Mouse (Mus musculus) cerebellum, postnatal 25 days (tissue): ENCODE data around the gene Cuta.
A peak's percentile ranks its signal among the peaks of the same experiment; 100 is the strongest.
"Not testable (repeated sequence)": the region's sequence is repeated elsewhere in the genome, so short reads cannot be mapped to it uniquely, and the experiment has no call there.

ENCODE experiments used
- DNase-seq, 2 experiments: peaks; one replicate each; pipeline ENCODE4 v3.0.0; 2021; ENCODE audit warnings: mixed read lengths in 2 of 2

Cuta gene

DNA sequence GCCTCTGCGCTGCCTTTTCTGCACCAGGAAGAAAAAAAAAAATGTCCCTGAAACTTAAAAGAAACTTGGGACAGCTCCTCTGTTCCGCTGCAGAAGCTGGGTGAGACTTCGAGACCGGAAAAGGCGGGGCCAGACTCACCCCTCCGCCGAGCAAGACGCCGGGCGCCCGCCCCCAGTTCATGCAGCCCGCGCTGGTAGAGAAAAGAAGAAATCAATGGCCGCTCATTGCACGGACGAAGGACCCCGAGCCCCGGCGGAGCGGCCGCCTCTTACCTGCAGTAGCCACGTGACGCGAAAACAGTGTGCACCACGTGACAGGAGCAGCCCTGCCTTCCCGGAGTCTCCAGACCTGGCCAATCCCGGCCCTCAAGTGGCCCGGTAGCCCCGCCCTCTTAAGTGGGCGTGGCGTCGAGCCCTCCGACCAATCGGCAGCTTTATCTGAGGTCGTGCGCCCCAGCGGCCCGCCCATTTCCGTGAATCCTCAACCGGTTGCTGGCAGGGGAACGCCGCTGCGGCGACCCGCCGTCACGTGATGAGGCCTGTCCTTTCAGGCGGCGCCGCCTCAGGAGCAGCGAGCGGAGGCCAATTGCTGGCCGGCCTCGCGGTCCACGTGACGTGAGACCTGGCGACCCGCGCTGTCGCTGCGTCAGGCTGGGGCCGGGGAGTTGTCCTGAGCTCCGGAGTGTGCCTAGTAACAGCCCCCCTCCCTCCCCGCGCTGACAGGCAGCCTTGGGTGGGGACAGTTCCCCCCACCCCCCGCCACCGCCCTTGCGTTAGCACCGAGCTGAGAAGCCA lies at the start of gene Cuta:
Cuta (minus strand) TSS at position 392 of the 795 bp plus-strand sequence.
- peak; percentile 99 to 100 for DNase-seq

DNA sequence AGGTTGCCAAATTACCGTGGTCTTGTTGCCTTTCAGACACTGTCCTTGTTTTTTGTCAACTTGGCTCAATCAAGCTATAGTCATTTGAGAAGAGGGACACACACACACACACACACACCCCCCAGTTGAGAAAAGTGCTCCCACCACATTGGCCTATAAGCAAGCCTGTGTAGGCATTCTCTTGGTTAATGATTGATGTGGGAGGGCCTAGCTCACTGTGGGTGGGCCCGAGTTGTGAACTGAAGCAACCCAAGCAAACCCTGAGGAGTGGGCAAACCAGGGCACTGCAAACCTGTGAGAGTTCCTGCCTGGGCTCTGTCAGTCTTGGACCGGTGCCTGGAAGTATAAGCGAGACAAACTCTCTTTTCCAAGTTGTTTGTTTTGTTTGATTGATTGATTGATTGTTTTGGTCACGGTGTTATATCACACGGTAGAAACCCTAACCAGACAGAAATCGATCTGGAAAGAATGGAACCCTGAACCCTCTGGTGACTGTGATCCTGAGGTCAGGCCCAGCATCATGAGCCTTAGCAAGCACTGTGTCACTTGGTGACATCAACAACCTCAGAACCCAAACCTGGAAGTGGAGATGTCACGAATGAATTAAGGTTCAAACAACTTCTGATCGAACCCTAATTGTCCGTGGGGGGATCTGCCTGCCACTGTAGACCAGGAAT lies 46.3 kb upstream of the Cuta start:
- no peak for DNase-seq

DNA sequence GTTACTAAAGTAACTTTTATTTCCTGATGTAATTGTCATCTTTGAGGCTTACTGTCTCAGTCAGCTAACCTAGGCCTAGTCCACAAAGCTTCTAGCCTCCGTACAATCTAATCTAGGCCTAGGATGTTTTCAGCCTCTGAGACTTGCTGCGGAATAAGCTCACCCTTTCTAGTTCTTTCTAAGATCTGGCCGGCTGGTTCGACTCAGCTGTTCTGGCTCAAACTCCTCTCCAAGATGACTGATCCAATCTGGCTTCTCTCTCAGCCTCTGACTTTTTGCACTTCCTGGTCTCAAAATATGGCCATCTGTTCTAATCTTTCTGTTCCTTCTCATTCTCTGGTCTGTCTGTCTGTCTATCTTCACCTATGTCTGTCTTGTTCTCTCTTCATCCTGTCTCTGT lies 44.0 kb upstream of the Cuta start:
- DNase-seq, result no peak

DNA sequence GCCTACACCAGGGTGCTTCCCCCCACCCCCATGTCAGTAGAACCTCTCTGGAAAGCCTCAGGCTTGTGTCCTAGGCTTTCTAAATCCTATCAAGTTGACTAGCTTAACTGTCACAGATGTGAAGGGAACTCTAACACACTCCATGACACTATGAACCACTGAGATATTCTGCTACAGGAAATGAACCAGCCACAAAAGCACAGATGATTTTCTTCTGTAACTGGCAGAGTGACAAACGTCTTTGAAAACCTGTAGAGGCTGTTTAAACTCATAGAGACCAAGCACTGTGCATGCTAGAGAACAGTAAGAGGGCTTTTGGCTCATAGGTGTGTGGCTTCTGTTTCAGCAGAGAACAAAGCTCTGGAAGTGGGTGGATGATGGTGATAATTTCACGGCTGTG lies 41.7 kb upstream of the Cuta start:
- DNase-seq, result no peak

DNA sequence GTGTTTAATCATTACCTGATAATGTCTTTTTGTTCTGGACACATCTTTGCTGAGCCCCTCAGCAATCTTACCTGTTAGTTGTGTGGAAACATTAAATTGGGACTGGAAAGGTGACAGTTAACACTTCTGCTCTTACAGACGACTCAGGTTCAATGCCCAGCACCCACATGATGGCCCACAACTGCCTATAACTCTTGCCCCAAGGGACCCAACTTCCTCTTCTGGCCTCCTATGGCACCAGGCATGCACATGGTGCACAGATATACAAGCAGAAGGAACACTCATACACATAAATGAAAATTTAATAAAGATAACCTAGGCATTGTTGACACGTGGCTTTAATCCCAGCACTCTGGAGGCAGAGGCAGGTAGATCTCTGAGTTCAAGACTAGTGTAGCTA lies 40.1 kb upstream of the Cuta start:
- DNase-seq, result no peak

DNA sequence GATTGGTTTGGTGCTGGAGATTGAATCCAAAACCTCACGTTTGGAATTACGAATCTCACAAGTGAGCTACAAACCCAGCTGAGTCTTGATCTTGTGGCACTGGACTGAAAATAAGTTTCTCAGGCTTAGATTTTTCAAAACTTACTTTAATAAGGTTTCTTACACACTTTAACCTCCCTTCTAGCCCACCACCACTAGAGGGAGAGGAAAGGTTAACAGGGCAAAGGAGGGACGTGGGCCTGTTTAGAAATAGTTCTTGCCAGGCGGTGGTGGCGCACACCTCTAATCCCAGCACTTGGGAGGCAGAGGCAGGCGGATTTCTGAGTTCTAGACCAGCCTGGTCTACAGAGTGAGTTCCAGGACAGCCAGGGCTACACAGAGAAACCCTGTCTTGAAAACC lies 38.0 kb upstream of the Cuta start:
- DNase-seq, result not testable (repeated sequence)

GRCm38 (mm10) chr17:26975415-26975814 lies 36.0 kb upstream of the Cuta start:
- DNase-seq, result no peak

GRCm38 (mm10) chr17:26974547-26974946 lies 35.2 kb upstream of the Cuta start:
- DNase-seq, result no peak

GRCm38 (mm10) chr17:26972703-26973574 lies 33.6 kb upstream of the Cuta start, which contains the start of gene Zbtb9:
TSS of gene Zbtb9 (plus strand) at chr17:26973167.
- DNase-seq, result peak; percentile 97 to 98

- no peak for DNase-seq
Observed at GRCm38 (mm10) chr17:26972107-26972506, 32.7 kb upstream of the Cuta start.

- DNase-seq, result no peak
Observed at GRCm38 (mm10) chr17:26971247-26971905, 32.0 kb upstream of the Cuta start.

GRCm38 (mm10) chr17:26970221-26970620 lies 30.9 kb upstream of the Cuta start:
- no peak for DNase-seq

GRCm38 (mm10) chr17:26969257-26969656 lies 29.9 kb upstream of the Cuta start:
- no peak for DNase-seq

- no peak for DNase-seq
Observed at GRCm38 (mm10) chr17:26968200-26968611, 28.8 kb upstream of the Cuta start.

DNA sequence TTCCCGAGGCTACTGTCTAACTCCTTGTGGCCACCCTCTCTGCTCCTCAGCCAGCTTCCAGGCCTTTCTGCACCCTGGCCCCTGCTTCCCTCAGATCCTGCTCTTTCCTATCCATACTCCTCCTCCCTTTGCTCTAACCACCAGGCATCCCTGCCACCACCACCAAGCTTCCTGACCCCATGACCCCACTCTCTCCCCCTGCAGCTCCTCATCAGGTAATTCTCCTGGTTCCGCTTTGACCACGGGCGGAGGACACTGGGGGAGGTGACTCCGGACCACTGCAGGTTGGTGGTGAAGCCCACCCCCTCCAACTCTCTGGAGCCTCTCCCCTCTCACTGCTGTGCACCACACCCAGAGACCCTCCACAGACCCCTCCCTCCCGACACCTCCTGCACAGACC lies 28.1 kb upstream of the Cuta start:
- no peak for DNase-seq

- DNase-seq, result no peak
Observed at GRCm38 (mm10) chr17:26966993-26967392, 27.6 kb upstream of the Cuta start.

GRCm38 (mm10) chr17:26961572-26962240 lies 22.3 kb upstream of the Cuta start:
- DNase-seq, result no peak

- no peak for DNase-seq
Observed at GRCm38 (mm10) chr17:26959815-26960214, 20.4 kb upstream of the Cuta start.

DNA sequence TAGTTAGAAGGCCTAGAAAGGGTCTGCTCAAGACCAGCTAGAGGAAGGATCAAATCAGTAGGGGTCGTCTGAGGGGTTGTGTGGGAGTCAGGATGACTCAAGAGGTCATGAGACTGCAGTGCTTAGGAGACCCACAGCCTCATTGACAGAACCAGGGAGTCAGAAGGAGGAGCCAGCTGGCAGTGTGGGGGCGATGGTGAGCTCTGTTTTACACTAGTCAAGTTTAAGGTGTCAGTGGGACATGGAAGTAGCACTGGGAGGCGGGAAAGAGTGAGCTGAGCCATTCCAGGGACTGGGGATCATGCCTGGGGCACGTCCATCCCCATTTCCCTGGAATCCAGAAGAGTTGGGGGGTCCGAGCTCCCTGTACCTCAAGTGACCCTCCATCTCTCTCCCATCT lies 19.5 kb upstream of the Cuta start:
- no peak for DNase-seq

GRCm38 (mm10) chr17:26957872-26958271 lies 18.5 kb upstream of the Cuta start:
- no peak for DNase-seq

GRCm38 (mm10) chr17:26956895-26957294 lies 17.5 kb upstream of the Cuta start:
- no peak for DNase-seq

DNA sequence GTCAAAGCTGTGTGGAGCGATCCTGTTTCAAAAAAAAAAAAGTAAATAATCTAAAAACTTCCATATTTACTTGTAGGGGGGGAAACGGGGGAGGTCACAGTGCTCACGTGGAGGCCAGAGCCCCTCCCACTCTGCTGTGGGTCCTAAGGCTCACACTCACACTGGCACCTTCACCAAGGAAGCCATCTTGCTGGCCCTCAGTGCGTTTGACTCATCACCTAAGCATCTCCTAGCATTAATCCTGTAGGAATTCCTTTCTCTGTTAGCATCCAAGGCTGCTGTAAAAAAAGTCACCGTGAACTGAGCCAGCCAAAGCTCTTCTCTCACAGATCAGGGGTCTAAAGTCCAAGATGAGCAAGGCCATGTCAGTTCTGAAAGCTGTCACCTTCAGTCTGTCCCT lies 16.9 kb upstream of the Cuta start:
- DNase-seq, result peak in 1 of 2 experiments; percentile 1
